Mouse (Mus musculus): ENCODE data around the gene Rps21.
"Not testable (repeated sequence)": the region's sequence is repeated elsewhere in the genome, so short reads cannot be mapped to it uniquely, and the experiment has no call there.

Gene Rps21

GRCm38 (mm10) chr2:180259826-180260609 is 2.8 kb downstream of the Rps21 start:
- DNase-seq, result not testable (repeated sequence)

GRCm38 (mm10) chr2:180260610-180261480 is 3.7 kb downstream of the Rps21 start:
- no peak for DNase-seq

- no peak for DNase-seq
Measured at GRCm38 (mm10) chr2:180261901-180262300, 4.7 kb downstream of the Rps21 start.

- no peak for DNase-seq
Measured at GRCm38 (mm10) chr2:180262441-180262840, 5.3 kb downstream of the Rps21 start.

GRCm38 (mm10) chr2:180262891-180263290 is 5.7 kb downstream of the Rps21 start:
- DNase-seq, result no peak

GRCm38 (mm10) chr2:180267955-180268354 is 10.8 kb downstream of the Rps21 start:
- DNase-seq, result no peak

GRCm38 (mm10) chr2:180269329-180269728 is 12.2 kb downstream of the Rps21 start:
- DNase-seq, result no peak

- no peak for DNase-seq
Measured at GRCm38 (mm10) chr2:180270537-180271255, 13.5 kb downstream of the Rps21 start.

- DNase-seq, result no peak
Measured at GRCm38 (mm10) chr2:180271804-180272395, 14.7 kb downstream of the Rps21 start.

- no peak for DNase-seq
Measured at GRCm38 (mm10) chr2:180272884-180273321, 15.7 kb downstream of the Rps21 start.

GRCm38 (mm10) chr2:180273394-180274244 is 16.4 kb downstream of the Rps21 start, which contains the start of gene Cables2:
Gene Cables2, minus strand, starts transcription at chr2:180273496.
- peak; percentile 88 to 94 for DNase-seq

- no peak for DNase-seq
Measured at GRCm38 (mm10) chr2:180274523-180274922, 17.3 kb downstream of the Rps21 start.

- peak; percentile 51 to 63 for DNase-seq
Measured at GRCm38 (mm10) chr2:180275836-180276235, 18.7 kb downstream of the Rps21 start.

GRCm38 (mm10) chr2:180276385-180276784 is 19.2 kb downstream of the Rps21 start:
- DNase-seq, result no peak

GRCm38 (mm10) chr2:180276851-180277259 is 19.7 kb downstream of the Rps21 start:
- DNase-seq, result no peak

GRCm38 (mm10) chr2:180277773-180278320 is 20.7 kb downstream of the Rps21 start:
- no peak for DNase-seq

- DNase-seq, result no peak
Measured at GRCm38 (mm10) chr2:180279321-180279720, 22.1 kb downstream of the Rps21 start.

GRCm38 (mm10) chr2:180288966-180289365 is 31.8 kb downstream of the Rps21 start:
- DNase-seq, result no peak

- no peak for DNase-seq
Measured at GRCm38 (mm10) chr2:180289440-180290108, 32.4 kb downstream of the Rps21 start, which contains the start of gene Rbbp8nl. Gene Rbbp8nl, minus strand, starts transcription at chr2:180289879.

GRCm38 (mm10) chr2:180290503-180290902 is 33.3 kb downstream of the Rps21 start:
- no peak for DNase-seq

Data from thymus, postnatal 36 days (tissue).